Mouse (Mus musculus) kidney, adult 2 months (tissue): ENCODE data around the gene Coq2.

ENCODE experiments used
- CTCF ChIP-seq: fragments of 200-500 bp; conservative IDR thresholded peaks from 2 replicates; pipeline ENCODE4 v1.5.1; 2011; ENCODE audit warnings: low read depth, mild to moderate bottlenecking, control low read depth, low read length, moderate library complexity, mixed read lengths; ENCODE audit not compliant: insufficient read depth, insufficient read length
- POLR2A ChIP-seq: fragments of 200-500 bp; IDR thresholded peaks from one replicate; pipeline ENCODE4 v1.6.1; 2011; ENCODE audit warnings: low read depth, low read length, control low read depth

- no peak for TF ChIP-seq CTCF
- no peak for TF ChIP-seq POLR2A
Observed at GRCm38 (mm10) chr5:100622509-100623163, 52.3 kb downstream of the Coq2 start.
